Mouse (Mus musculus) E14TG2a.4 (cell line): ENCODE measurements at regions not wholly inside any gene's neighbourhood (a gene's known extent, or its start where the extent isn't known, plus 50 kb on each side); places are given as distances from the start of the nearest gene placed in this dataset.

Experiments
- CTCF ChIP-seq: conservative IDR thresholded peaks from 2 replicates; pipeline ENCODE4 v1.5.1; 2014; ENCODE audit warnings: low read length
- NANOG ChIP-seq: IDR thresholded peaks from 2 replicates; pipeline ENCODE4 v1.6.1; 2014; ENCODE audit warnings: borderline replicate concordance, low read length, mixed read lengths

- TF ChIP-seq CTCF (no peak), NANOG (no peak)
Observed at GRCm38 (mm10) chr7:142597961-142598360, 65.5 kb downstream of the Mrpl23 start.
